Mouse (Mus musculus) megakaryocyte-erythroid progenitor cell, adult 5 weeks (primary cell): Measurements from ENCODE around the gene Cachd1. TPM values are rescaled to one million over a fixed set of nuclear protein-coding genes. Genes with fewer than 3 reads are reported as not detected.

Experiments
- polyA plus RNA-seq: library from polyadenylated mRNA; stranded (reverse); fragments of >175 nt; gene quantifications from 2 replicates; pipeline ENCODE4 v1.2.3, GENCODE M21; 2012

Cachd1 gene
- polyA plus RNA-seq: 5.5 and 9.7 TPM in 2 replicates

GRCm38 (mm10) chr4:100776043-100776870 is at the start of gene Cachd1:
Gene Cachd1, plus strand, starts transcription at chr4:100776675.

GRCm38 (mm10) chr4:101020596-101020995 is 244.1 kb downstream of the Cachd1 start, which contains the start of gene Gm10577:
Gene Gm10577, minus strand, starts transcription at chr4:101020696.

GRCm38 (mm10) chr4:101068786-101069153 is 292.3 kb downstream of the Cachd1 start, which contains the start of gene Raver2:
Gene Raver2, plus strand, starts transcription at chr4:101068983.

Other genes starting within 250 kb of the Cachd1 start
- not detected in 2 replicates for gene Gm10577, start 244.0 kb downstream of the Cachd1 start, polyA plus RNA-seq